Mouse (Mus musculus): Measurements from ENCODE around the gene Smyd2.

The Smyd2 gene

GRCm38 (mm10) chr1:189921818-189922592, at the start of gene Smyd2:
Gene Smyd2 (minus strand): TSS chr1:189922363.
- peak; percentile 73 to 74 for DNase-seq

DNA sequence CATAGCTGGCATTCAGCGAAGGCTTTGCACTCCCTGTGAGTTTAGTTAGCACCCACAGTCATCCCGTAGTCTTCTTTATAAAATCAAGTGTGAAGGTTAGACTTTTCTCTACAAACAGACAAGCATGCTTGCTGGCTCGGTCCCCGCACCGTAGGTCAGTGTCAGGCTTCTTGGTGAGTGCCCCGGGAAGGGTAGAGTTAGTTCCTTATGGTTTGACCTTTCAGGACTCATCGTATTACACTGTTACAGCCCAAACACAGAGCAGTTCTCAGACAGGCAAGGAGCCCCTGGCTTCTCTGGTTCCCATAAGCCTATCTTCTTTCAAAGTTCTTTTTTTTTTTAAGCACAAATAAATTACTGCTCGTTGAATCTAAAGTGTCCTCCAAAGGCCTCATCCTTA, 48.2 kb upstream of the Smyd2 start:
- DNase-seq, result no peak

- DNase-seq, result no peak
These were observed 45.9 kb upstream of the Smyd2 start for GRCm38 (mm10) chr1:189968027-189968426.

DNA sequence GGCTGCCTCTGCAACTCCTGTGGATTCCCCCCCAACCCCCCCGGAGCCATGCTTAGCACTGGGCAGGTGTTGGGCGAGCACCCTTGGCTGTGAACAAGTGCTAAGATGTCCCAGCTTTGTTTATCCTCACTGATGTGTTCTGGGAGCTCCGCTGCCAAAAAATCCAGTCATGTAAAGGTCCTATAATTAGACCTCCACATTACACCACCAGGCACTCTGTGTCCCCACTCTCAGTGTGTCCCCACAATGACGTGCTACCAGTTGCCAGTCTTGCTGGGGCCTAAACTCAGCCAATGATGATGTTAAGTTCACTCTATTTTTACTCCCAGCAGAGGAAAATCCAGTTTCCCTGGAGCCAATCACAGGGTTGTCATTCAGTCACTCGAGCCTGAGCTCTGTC, 38.3 kb upstream of the Smyd2 start:
- no peak for DNase-seq

DNA sequence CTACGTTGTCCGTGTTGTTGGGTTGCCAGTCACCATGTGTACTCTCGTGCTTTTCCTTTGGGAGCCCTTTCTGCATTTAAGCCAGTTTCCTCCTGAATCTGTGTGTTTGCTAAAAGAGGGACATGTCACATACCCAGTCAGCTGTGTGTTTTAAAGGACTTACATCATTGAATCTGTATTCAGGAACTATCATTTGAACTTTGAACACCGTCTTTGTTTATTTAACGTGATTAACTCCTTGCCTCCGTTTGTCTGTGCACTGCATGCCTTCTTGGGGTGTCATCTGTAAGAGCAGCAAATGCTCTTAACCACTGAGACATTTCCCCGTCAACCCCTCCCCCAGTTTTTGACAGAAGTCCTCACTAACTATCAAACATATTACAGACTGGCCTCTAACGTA, 37.6 kb upstream of the Smyd2 start:
- DNase-seq, result no peak

GRCm38 (mm10) chr1:189951861-189952260, 29.7 kb upstream of the Smyd2 start:
- no peak for DNase-seq

DNA sequence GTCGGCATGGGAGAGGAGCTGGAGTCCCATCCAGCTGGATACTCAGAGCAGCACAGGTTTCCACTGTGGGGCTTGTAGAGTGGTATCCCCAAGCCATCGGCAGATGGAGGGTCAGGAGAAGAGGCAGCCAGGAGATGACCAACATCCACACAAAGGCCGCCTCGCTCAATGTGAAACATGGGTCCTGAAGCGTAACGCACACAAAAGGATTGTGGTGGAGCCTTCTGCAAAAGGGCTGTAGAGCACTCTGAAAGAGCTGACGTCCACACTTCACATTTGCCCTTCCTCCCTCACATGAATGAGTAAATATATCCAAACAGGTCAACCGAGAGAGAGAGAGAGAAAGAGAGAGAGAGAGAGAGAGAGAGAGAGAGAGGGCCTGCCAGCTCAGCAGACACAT, 25.2 kb upstream of the Smyd2 start:
- DNase-seq, result no peak

DNA sequence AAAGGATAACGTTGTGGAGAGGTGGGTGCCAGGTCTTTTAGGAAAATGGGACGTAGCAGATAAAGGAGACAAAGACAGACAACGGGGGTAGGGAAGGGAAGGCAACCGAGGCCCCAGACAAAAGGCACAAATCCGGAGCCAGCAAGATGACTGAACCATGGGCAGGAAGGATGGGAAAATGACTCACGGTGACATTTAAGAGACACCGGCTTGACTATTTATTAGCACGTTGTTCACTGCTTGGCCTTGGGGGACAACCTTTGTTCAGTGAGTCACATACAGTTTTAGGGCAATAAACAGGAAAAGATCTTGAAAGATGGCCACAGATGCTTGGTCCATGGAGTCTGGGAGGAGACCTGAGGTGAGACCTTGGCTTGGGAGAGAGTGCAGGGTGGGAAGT, 24.0 kb upstream of the Smyd2 start:
- no peak for DNase-seq

DNA sequence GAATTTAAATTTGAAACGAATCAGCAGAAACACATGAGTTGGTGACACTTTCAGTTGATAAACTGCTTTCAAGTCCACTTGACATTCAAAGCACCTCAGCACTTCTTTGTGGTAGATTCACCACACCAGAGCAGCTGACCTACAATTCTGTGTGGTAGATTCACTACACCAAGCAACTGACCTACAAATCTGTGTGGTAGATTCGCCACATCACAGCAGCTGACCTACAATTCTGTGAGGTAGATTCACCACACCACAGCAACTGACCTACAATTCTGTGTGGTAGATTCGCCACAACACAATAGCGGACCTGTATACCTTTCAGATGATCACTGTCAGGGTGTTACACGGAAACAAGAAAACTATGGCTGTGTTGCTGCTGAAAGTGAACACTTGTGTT, 19.6 kb upstream of the Smyd2 start:
- DNase-seq, result no peak

DNA sequence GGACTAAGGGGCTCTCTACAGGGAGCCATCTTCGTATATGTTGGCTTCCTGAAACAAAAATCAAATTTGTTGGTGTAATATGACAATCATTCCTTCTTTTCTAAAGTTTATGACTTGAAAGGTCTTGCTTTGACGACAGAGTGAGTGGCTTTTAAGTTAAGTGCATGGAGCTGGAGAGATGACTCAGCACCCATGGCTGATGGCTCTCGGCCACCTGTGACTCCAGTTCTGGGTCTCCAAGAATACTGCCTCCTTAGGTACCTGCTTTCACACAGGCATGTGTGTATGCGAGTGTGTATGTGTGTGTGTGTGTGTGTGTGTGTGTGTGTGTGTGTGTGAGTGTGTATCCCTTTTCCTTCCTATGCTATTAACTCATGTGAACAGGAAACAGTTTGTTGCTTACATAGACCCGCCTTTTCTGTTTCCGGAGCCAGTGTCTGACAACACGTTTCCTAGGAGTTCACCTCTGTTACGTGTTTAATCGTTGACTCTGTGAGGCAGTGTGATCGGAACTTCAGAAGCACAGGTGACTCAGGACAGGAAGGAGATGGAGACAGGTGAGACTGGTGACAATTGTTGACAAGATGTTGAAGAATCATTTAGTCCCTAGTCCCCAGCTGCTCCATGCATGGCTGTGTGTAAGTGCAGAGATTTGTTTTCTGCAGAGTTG, 14.4 kb upstream of the Smyd2 start:
- DNase-seq, result no peak

DNA sequence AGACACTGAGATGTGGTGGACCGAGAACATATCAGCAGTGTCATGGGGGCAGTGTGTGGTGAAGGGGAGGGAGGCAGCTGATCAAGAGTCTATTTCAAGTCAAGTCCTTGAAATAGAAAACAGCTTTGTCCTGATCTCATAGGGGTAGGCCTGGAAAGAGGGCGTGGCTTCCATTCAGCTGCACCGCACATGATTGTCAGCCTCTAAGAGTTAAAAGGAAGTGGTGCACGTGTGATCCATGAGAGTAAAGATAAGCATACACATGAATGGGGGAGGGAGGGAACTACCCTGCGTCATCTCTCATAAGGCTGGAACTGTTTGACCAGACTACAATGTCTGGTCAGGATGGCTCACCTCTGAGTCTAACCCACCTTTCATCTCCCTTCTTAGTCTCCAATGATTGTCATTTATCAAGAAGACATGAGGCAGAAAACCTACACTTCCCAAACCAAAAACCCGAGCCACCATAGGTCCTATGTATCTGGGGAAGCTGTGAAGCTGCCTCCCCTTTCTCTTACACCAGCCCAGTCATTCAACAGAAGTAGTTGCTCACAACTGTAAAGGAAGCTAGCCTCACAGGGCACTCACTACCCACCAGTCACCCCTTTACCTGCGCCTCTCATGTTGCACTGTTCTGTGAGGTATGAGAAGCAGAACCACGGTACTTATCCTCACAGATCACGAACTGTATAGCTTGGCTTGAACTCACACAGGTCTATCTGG, 11.5 kb upstream of the Smyd2 start:
- no peak for DNase-seq

DNA sequence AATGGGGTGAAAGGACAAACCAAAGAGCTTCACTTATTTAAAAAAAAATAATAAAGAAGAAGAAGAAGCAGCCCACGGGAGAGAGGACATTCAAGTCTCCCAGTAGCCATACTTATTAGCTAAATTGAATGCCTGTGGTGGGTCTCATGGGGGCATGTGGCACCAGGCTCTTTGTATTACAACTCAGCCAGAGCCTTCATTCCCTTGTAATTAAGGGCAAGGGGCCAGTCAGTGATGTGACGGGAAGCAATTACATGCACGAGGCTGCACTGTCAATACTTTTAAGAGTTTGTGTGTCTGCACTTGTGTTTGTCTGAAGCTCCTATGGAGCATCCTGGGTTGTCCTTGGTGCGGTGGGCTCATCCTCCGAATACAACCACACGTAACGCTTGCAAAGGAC, 10.8 kb upstream of the Smyd2 start:
- DNase-seq, result no peak

- DNase-seq, result no peak
These were observed 10.0 kb upstream of the Smyd2 start for GRCm38 (mm10) chr1:189932190-189932589.

- no peak for DNase-seq
These were observed 7.7 kb upstream of the Smyd2 start for GRCm38 (mm10) chr1:189929896-189930295.

DNA sequence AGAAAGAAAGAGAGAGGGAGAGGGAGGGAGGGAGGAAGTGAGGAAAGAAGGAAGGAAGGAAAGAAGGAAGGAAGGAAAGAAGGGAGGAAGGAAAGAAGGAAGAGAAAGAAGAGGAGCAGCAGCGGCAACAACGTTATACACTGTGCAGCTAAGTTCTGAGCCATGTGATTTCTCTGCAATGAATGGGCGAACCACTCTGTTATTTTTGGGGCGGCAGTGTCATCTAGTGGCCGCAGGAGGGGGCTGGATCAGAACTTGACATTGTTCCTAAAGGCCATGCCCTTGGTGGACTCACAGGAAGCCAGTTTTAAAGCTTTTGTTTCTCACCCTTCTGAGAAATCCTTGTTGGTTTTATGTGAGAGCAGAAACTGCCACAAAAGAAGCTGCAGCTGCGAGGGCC, 5.5 kb upstream of the Smyd2 start:
- DNase-seq, result peak; percentile 76 to 78

- DNase-seq, result no peak
These were observed 4.1 kb upstream of the Smyd2 start for GRCm38 (mm10) chr1:189926279-189926678.

DNA sequence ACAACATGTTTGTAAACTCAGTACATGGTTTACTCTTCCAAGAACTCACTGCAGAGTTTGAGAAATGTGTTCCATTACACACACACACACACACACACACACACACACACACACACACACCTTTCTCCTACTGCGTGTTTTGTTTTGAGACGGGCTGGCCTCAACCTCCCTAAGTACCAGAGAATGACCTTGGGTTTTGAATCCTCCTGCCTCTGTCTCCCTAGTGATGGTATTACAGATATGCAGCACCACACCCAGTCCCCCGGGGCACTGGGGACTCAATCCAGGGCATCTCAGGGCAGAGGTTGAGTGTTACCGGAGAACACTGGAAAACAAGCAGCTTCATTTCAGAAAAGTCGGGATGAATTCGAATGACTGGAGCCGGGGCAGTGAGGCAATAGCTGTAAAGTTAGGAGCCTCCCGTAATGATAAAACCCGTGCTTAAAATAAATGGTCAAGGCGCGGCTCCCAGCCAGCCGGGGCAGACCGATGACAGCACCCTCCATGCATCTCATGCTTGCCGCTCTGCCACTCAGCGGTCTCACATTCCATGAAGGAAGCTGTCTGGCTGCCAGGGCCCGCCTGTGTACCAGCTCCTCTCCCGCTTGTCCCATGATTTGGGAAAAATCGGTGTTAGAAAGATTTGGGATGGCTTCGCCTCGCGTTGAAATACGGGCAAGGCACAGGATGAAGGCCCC, 1.9 kb upstream of the Smyd2 start:
- DNase-seq, result no peak

DNA sequence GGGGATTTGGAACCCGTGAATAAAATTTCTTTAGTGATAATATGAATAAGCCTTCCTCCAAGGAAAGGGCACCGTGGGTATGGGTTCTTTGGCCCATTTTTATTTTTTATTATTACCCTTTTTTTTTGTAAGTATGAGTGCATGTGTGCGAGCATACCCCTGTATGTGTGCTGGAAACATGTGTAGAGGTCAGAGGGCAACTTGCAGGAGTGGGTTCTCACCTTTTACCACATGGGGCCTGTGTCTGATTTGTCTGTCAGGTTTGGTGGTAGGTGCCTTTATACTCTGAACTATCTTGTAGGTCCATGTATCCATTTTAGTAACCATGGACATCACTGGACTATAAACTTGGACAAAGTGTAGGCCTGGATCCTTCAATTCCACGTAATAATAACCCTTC, 994 bp upstream of the Smyd2 start:
- no peak for DNase-seq

GRCm38 (mm10) chr1:189922721-189923120, 558 bp upstream of the Smyd2 start:
- DNase-seq, result peak; percentile 26 to 45

- no peak for DNase-seq
These were observed 670 bp downstream of the Smyd2 start for GRCm38 (mm10) chr1:189921568-189921817.

DNA sequence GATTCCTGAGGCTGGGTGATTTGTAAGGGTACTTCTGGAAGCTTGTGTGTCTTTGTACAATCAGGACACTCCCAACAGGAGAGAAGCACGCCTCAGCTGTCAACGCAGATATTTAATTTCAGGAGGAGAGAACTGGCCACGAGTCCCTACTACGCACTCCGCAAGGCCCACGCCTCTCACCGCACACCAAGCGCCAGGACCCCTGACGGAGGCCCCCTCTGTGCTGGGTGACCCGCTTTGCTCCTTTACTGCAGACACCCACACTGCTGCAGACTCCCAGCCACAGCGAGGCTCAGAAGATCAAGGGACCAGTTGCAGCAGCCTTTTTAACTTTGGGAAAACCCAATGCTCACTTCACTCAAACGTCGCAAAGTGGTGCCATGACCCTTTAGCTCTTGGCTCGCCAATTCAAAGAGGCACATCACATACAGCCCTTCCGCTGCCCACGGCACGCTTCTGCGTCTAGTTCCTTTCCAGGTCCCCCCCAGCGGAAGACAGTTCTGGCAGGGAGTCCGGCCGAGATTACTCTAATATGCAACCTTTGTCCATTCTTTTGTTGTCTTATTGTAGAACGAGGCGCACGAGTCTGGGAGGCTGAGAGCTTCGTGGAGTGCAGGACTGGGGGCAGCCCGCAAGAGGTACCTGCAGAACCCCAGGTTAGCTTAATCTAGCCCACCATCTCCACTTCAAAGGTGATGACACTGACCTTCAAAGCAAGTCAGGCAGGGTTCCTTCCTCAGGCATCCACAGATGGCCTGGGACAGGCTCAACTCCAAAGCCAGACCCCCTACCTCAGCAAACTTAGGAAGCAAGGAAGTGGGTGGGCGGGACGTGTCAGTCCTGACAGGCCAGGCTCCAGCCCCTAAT, 1.2 kb downstream of the Smyd2 start:
- DNase-seq, result peak; percentile 46 to 50

GRCm38 (mm10) chr1:189919756-189920155, 2.4 kb downstream of the Smyd2 start:
- DNase-seq, result no peak

- no peak for DNase-seq
These were observed 5.0 kb downstream of the Smyd2 start for GRCm38 (mm10) chr1:189917126-189917500.

Measured in cerebellum, postnatal 10 days (tissue).